Mouse (Mus musculus): Measurements from ENCODE around the gene Ache. TPM values are rescaled to one million over a fixed set of nuclear protein-coding genes. Genes with fewer than 3 reads are reported as not detected.

The Ache gene
- polyA plus RNA-seq, 1 experiment from 2014 or later: 22.7 TPM

DNA sequence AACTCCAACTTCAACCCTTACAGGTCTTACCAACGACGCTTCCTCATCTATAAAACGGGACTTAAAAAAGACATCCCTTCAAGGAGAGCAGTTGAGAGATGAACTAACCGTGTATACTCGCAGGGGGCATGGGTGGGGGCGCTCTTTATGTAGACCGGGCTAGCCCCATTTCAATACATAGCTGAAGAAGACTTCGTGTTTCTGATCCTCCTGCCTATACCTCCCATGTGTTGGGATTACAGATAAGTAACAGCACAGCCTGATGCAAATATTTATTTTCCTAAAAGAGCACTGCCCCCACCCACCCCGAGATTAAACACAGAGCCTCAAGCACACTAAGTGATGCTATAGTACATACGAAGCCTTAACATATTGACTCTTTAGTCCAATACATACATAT is 47.0 kb downstream of the Ache start:
- Histone ChIP-seq H3K4me2 (peak overlapping the region; percentile 89), H3K27me3 (replicated peaks; ENCODE audit: control insufficient read depth, insufficient read depth, low read length) (no peaks in the 10 kb centered on the region), H3K9ac (ENCODE audit: low read depth, low read length) (peak overlapping the region; percentile 70; the same call in 1 of the 2 replicates), H3K4me1 (replicated peaks; ENCODE audit: control insufficient read depth, insufficient read depth, low read length) (peaks cover 27% of the 10 kb centered on the region), H3K9me3 (ENCODE audit: control insufficient read depth, low read length) (no peaks in the 10 kb centered on the region), H3K4me3 (ENCODE audit: low read depth, low read length) (peak overlapping the region; percentile 70), H3K36me3 (ENCODE audit: control insufficient read depth, insufficient read depth, low read length) (no peaks in the 10 kb centered on the region), H3K27ac (ENCODE audit: low read depth, low read length) (no peak overlapping the region)
- WGBS: 45% methylated on average over 10 of the region's 10 CpGs
- no peak for DNase-seq (ENCODE audit: low spot score)
- no peak for ATAC-seq (replicated peaks; ENCODE audit: low FRiP score)

- peaks cover 34% of the 10 kb centered on the region for H3K4me1 ChIP-seq (replicated peaks; ENCODE audit: control insufficient read depth, insufficient read depth, low read length)
- H3K9ac ChIP-seq (ENCODE audit: low read depth, low read length): no peak overlapping the region
- H3K4me3 ChIP-seq (ENCODE audit: low read depth, low read length): no peak overlapping the region
- H3K36me3 ChIP-seq (ENCODE audit: control insufficient read depth, insufficient read depth, low read length): no peaks in the 10 kb centered on the region
- no peak for ATAC-seq (replicated peaks; ENCODE audit: low FRiP score)
- H3K27me3 ChIP-seq (replicated peaks; ENCODE audit: control insufficient read depth, insufficient read depth, low read length): no peaks in the 10 kb centered on the region
- H3K27ac ChIP-seq (ENCODE audit: low read depth, low read length): no peak overlapping the region
- DNase-seq (ENCODE audit: low spot score): no peak
- WGBS: 86% methylated on average over 6 of the region's 6 CpGs
- H3K4me2 ChIP-seq: no peak overlapping the region
- H3K9me3 ChIP-seq (ENCODE audit: control insufficient read depth, low read length): no peaks in the 10 kb centered on the region
Observed at GRCm38 (mm10) chr5:137335066-137335465, 47.7 kb downstream of the Ache start.

DNA sequence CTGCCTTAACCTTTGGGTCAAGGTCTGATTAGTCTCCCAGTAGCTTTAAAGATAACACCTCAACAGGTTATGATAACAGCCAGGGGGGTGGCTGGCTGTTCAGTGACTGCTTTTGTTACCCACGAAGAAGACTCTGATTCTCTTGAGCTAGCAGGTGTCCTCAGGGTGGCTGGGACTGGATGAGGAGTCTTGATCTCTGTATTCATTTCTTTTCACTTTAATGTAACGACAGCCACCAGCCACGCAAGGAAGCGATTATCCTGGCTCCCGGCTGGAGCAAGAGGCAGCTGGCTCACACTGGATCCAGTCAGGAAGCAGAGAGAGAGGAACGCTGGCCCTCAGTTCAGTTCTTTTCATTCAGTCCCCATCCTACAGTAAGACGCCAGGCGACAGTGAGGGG is 49.9 kb downstream of the Ache start:
- 48% methylated on average over 8 of the region's 8 CpGs for WGBS
- ATAC-seq (replicated peaks; ENCODE audit: low FRiP score): no peak
- Histone ChIP-seq H3K9ac (ENCODE audit: low read depth, low read length) (0 out of 2 replicates have a peak overlapping the region, but pooled peaks have one; percentile 14), H3K36me3 (ENCODE audit: control insufficient read depth, insufficient read depth, low read length) (no peaks in the 10 kb centered on the region), H3K27me3 (replicated peaks; ENCODE audit: control insufficient read depth, insufficient read depth, low read length) (no peaks in the 10 kb centered on the region), H3K4me2 (peak overlapping the region; percentile 91), H3K27ac (ENCODE audit: low read depth, low read length) (peak overlapping the region; percentile 43), H3K4me3 (ENCODE audit: low read depth, low read length) (no peak overlapping the region), H3K4me1 (replicated peaks; ENCODE audit: control insufficient read depth, insufficient read depth, low read length) (peaks cover 33% of the 10 kb centered on the region), H3K9me3 (ENCODE audit: control insufficient read depth, low read length) (no peaks in the 10 kb centered on the region)
- no peak for DNase-seq (ENCODE audit: low spot score)

- Histone ChIP-seq H3K9me3 (ENCODE audit: control insufficient read depth, low read length) (no peaks in the 10 kb centered on the region), H3K36me3 (ENCODE audit: control insufficient read depth, insufficient read depth, low read length) (no peaks in the 10 kb centered on the region), H3K27ac (ENCODE audit: low read depth, low read length) (peak overlapping the region; percentile 75), H3K27me3 (replicated peaks; ENCODE audit: control insufficient read depth, insufficient read depth, low read length) (no peaks in the 10 kb centered on the region), H3K4me1 (replicated peaks; ENCODE audit: control insufficient read depth, insufficient read depth, low read length) (peaks cover 32% of the 10 kb centered on the region), H3K4me2 (peak overlapping the region; percentile 91), H3K4me3 (ENCODE audit: low read depth, low read length) (peak overlapping the region; percentile 54), H3K9ac (ENCODE audit: low read depth, low read length) (peak overlapping the region; percentile 69)
- peak; percentile 79 for ATAC-seq (replicated peaks; ENCODE audit: low FRiP score)
- 0% methylated on average over 19 of the region's 19 CpGs for WGBS
- DNase-seq (ENCODE audit: low spot score): peak; percentile 76
Observed at GRCm38 (mm10) chr5:137338256-137338655, 50.9 kb downstream of the Ache start.

- H3K4me1 ChIP-seq (replicated peaks; ENCODE audit: control insufficient read depth, insufficient read depth, low read length): peaks cover 32% of the 10 kb centered on the region
- peak overlapping the region; percentile 69 for H3K9ac ChIP-seq (ENCODE audit: low read depth, low read length)
- 3% methylated on average over 11 of the region's 11 CpGs for WGBS
- H3K27ac ChIP-seq (ENCODE audit: low read depth, low read length): peak overlapping the region; percentile 75
- DNase-seq (ENCODE audit: low spot score) (no peak), ATAC-seq (replicated peaks; ENCODE audit: low FRiP score) (peak; percentile 15)
- H3K4me3 ChIP-seq (ENCODE audit: low read depth, low read length): peak overlapping the region; percentile 54
- no peaks in the 10 kb centered on the region for H3K27me3 ChIP-seq (replicated peaks; ENCODE audit: control insufficient read depth, insufficient read depth, low read length)
- no peaks in the 10 kb centered on the region for H3K9me3 ChIP-seq (ENCODE audit: control insufficient read depth, low read length)
- peak overlapping the region; percentile 91 for H3K4me2 ChIP-seq
- no peaks in the 10 kb centered on the region for H3K36me3 ChIP-seq (ENCODE audit: control insufficient read depth, insufficient read depth, low read length)
Observed at GRCm38 (mm10) chr5:137338663-137339289, 51.5 kb downstream of the Ache start.

DNA sequence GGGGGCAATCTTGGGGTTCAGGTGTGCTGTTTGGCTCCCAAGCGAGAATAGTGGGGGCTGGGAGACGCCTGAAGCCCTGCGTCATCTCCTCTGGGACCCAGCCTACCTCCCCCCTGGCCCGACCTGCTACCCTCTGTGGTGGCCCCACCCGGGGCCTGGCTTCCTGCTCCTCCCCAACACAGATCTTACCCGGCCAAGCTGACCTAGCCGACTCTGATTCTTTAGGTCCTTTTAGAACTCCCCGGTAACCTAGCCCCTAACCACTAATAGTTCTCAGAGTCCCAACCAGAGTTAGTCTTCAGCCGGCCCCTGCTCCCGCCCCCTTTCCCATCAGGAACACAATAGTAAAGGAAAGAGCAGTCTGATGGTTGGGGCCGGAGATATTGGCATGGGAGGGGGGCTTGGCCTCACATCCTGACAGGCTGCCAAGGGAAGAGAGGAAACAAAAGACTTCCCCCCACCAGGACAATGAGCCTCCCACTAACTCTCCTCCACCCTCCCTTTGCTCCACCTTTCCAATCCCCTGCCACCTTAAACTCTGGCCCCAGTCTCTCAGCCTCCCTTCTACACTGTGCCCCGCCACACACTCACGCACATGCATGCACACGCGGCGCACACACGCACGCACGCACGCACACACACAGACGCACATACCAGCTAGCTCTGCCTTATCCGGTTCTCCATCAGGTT is 52.1 kb downstream of the Ache start:
- Histone ChIP-seq H3K36me3 (ENCODE audit: control insufficient read depth, insufficient read depth, low read length) (no peaks in the 10 kb centered on the region), H3K4me2 (peak overlapping the region; percentile 91), H3K4me3 (ENCODE audit: low read depth, low read length) (peak overlapping the region; percentile 54; the same call in 1 of the 2 replicates), H3K9ac (ENCODE audit: low read depth, low read length) (peak overlapping the region; percentile 69), H3K27me3 (replicated peaks; ENCODE audit: control insufficient read depth, insufficient read depth, low read length) (no peaks in the 10 kb centered on the region), H3K27ac (ENCODE audit: low read depth, low read length) (peak overlapping the region; percentile 75), H3K9me3 (ENCODE audit: control insufficient read depth, low read length) (no peaks in the 10 kb centered on the region), H3K4me1 (replicated peaks; ENCODE audit: control insufficient read depth, insufficient read depth, low read length) (peaks cover 28% of the 10 kb centered on the region)
- DNase-seq (ENCODE audit: low spot score) (no peak), ATAC-seq (replicated peaks; ENCODE audit: low FRiP score) (peak; percentile 38; the same call in 1 of the 2 replicates)
- WGBS: 17% methylated on average over 22 of the region's 22 CpGs

GRCm38 (mm10) chr5:137340222-137340621 is 52.9 kb downstream of the Ache start:
- no peak overlapping the region for H3K4me3 ChIP-seq (ENCODE audit: low read depth, low read length)
- DNase-seq (ENCODE audit: low spot score): no peak
- peak overlapping the region; percentile 75; the same call in 1 of the 2 replicates for H3K27ac ChIP-seq (ENCODE audit: low read depth, low read length)
- no peaks in the 10 kb centered on the region for H3K9me3 ChIP-seq (ENCODE audit: control insufficient read depth, low read length)
- 58% methylated on average over 6 of the region's 6 CpGs for WGBS
- ATAC-seq (replicated peaks; ENCODE audit: low FRiP score): no peak
- H3K4me1 ChIP-seq (replicated peaks; ENCODE audit: control insufficient read depth, insufficient read depth, low read length): peaks cover 28% of the 10 kb centered on the region
- no peaks in the 10 kb centered on the region for H3K36me3 ChIP-seq (ENCODE audit: control insufficient read depth, insufficient read depth, low read length)
- peak overlapping the region; percentile 69; the same call in 1 of the 2 replicates for H3K9ac ChIP-seq (ENCODE audit: low read depth, low read length)
- H3K27me3 ChIP-seq (replicated peaks; ENCODE audit: control insufficient read depth, insufficient read depth, low read length): no peaks in the 10 kb centered on the region
- H3K4me2 ChIP-seq: no peak overlapping the region; the same call in 1 of the 2 replicates

DNA sequence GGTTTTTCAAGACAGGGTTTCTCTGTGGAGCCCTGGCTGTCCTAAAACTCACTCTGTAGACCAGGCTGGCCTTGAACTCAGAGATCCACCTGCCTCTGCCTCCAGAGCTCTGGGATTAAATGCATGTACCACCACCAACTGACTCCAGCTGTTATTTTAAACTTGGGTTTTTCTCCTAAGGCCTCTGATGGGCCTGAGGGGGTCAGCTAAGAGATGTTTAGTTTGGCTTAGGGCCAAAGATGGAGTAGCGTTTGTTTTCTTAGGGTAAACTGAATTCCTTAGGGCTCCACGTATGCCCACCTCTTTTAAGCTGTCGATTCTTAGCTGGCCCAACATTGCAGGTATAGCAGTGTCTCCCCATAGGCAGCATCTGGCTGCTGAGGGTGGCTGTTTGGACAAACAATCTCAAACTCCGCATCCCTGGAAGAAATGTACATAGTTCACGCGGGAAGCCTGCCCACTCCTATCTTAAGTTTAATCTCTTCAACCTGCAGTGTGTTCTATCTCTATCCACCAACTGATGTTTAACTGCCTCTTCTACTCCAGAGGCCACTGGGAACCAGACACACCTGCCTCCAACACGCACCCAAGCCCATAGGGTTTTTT is 55.2 kb downstream of the Ache start:
- Histone ChIP-seq H3K27me3 (replicated peaks; ENCODE audit: control insufficient read depth, insufficient read depth, low read length) (peaks cover 1% of the 10 kb centered on the region; the same call in 1 of the 2 replicates), H3K36me3 (ENCODE audit: control insufficient read depth, insufficient read depth, low read length) (no peaks in the 10 kb centered on the region), H3K9ac (ENCODE audit: low read depth, low read length) (no peak overlapping the region), H3K27ac (ENCODE audit: low read depth, low read length) (no peak overlapping the region), H3K9me3 (ENCODE audit: control insufficient read depth, low read length) (no peaks in the 10 kb centered on the region), H3K4me3 (ENCODE audit: low read depth, low read length) (no peak overlapping the region), H3K4me2 (no peak overlapping the region), H3K4me1 (replicated peaks; ENCODE audit: control insufficient read depth, insufficient read depth, low read length) (peaks cover 26% of the 10 kb centered on the region)
- 75% methylated on average over 7 of the region's 7 CpGs for WGBS
- DNase-seq (ENCODE audit: low spot score): no peak
- ATAC-seq (replicated peaks; ENCODE audit: low FRiP score): no peak

Data from liver, embryonic 11.5 days (tissue).